Mouse (Mus musculus): ENCODE measurements at regions not wholly inside any gene's neighbourhood (a gene's known extent, or its start where the extent isn't known, plus 50 kb on each side); places are given as distances from the start of the nearest gene placed in this dataset.
"Not testable (repeated sequence)": the region's sequence is repeated elsewhere in the genome, so short reads cannot be mapped to it uniquely, and the experiment has no call there.

DNA sequence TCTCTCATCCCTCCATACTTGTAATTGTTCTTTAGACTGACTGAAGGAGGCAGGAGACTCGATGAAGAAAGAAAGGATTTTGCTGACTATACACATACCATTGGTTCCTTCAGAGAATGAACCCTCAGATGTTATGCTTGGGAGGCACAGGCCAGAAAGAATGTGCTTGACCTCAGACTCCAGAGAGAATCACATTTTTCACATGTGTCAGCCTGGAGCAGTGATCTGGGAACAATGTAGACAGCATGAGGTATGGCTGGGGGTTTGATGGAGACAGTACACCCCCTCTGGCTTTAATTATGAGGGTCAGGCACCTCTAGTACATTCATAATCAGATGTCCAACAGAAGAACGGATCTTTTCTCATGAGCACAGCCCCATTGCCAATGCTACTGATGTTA lies 70.3 kb upstream of the Cobl start:
- Histone ChIP-seq H3K9ac (ENCODE audit: low read depth, low read length) (no peak overlapping the region), H3K27ac (ENCODE audit: low read depth, low read length) (no peak overlapping the region), H3K4me3 (ENCODE audit: low read length) (no peak overlapping the region), H3K36me3 (ENCODE audit: control insufficient read depth, insufficient read depth, low read length) (no peaks in the 10 kb centered on the region), H3K4me2 (ENCODE audit: low read length) (no peak overlapping the region), H3K27me3 (replicated peaks; ENCODE audit: control insufficient read depth, insufficient read depth, low read length) (no peaks in the 10 kb centered on the region), H3K4me1 (ENCODE audit: control insufficient read depth, insufficient read depth, low read depth, low read length) (peaks cover 4% of the 10 kb centered on the region), H3K9me3 (ENCODE audit: control insufficient read depth, low read length) (no peaks in the 10 kb centered on the region)
- ATAC-seq = no peak
- WGBS = 24% methylated on average over 2 of the region's 2 CpGs

DNA sequence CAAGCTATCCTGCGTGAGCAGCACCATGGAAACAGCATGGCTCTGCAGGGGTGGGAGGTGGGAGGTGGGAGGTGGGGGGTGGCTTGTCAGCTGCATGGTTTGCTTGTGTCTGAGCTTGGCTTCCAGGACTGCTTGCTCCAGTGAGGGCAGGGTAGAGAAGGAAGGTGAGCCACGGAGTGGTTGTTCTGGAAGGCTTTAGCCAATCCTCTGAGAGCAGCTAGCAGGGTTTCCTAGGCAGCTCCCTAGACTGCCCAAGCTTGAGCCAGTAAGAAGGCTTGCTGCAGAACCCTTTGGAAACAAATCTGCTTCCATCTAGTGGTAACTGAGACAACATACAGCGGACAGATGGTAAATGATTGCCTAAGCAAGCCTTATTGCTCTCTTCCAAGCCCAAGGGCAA lies 67.5 kb upstream of the Cobl start:
- H3K27me3 ChIP-seq (replicated peaks; ENCODE audit: control insufficient read depth, insufficient read depth, low read length) = no peaks in the 10 kb centered on the region
- H3K9me3 ChIP-seq (ENCODE audit: control insufficient read depth, low read length) = no peaks in the 10 kb centered on the region
- peak overlapping the region; percentile 39 for H3K4me2 ChIP-seq (ENCODE audit: low read length)
- H3K36me3 ChIP-seq (ENCODE audit: control insufficient read depth, insufficient read depth, low read length) = no peaks in the 10 kb centered on the region
- H3K4me1 ChIP-seq (ENCODE audit: control insufficient read depth, insufficient read depth, low read depth, low read length) = peaks cover 4% of the 10 kb centered on the region
- peak overlapping the region; percentile 64 for H3K27ac ChIP-seq (ENCODE audit: low read depth, low read length)
- WGBS = 0% methylated on average over 3 of the region's 3 CpGs
- ATAC-seq = peak; percentile 99
- H3K4me3 ChIP-seq (ENCODE audit: low read length) = no peak overlapping the region
- no peak overlapping the region; the same call in 1 of the 2 replicates for H3K9ac ChIP-seq (ENCODE audit: low read depth, low read length)

DNA sequence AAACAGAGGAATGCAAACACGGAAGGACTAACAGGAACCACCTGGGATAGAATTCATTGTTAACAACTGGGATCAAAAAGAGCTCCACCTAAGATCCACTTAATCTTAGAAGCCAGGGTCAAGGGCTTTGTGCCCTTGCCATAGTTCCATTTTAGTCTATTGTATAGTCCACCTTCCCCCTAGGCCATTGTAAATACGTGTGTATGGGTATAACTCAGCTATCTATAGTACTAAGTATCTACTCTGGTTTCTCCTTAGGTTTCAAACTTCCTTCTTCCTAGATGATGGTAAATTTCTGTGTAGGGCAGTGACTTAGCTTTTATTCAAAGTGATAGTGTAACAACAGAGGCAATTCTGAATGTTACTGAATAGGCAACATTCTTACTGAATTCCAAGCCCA lies 57.3 kb upstream of the Cobl start:
- not testable (repeated sequence) for H3K4me2 ChIP-seq (ENCODE audit: low read length); H3K9ac ChIP-seq (ENCODE audit: low read depth, low read length); H3K27me3 ChIP-seq (replicated peaks; ENCODE audit: control insufficient read depth, insufficient read depth, low read length); H3K4me1 ChIP-seq (ENCODE audit: control insufficient read depth, insufficient read depth, low read depth, low read length); H3K9me3 ChIP-seq (ENCODE audit: control insufficient read depth, low read length); H3K27ac ChIP-seq (ENCODE audit: low read depth, low read length); H3K36me3 ChIP-seq (ENCODE audit: control insufficient read depth, insufficient read depth, low read length); H3K4me3 ChIP-seq (ENCODE audit: low read length); ATAC-seq
- 82% methylated on average over 2 of the region's 2 CpGs for WGBS

DNA sequence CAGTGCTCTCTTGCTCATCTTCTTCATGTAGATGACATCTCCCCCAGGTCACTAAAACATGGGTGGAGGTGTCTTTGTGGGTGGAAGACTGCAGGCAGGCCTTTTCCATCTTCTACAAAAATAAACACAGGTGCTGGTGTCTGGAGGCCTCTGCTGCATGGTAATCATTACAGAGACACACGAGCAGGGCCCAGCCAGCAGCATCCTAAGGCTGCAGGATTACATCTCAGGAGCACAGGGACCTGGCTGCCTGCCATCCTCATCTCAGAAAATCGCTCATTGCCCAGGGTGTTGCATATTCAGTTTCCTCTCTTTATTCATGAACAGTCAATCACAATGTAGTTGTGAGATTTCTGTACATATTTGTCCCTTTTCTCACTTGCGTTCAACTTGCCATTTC lies 56.5 kb upstream of the Cobl start:
- H3K36me3 ChIP-seq (ENCODE audit: control insufficient read depth, insufficient read depth, low read length) = no peaks in the 10 kb centered on the region
- no peaks in the 10 kb centered on the region for H3K27me3 ChIP-seq (replicated peaks; ENCODE audit: control insufficient read depth, insufficient read depth, low read length)
- H3K4me3 ChIP-seq (ENCODE audit: low read length) = no peak overlapping the region
- ATAC-seq = no peak
- H3K4me1 ChIP-seq (ENCODE audit: control insufficient read depth, insufficient read depth, low read depth, low read length) = no peaks in the 10 kb centered on the region
- no peak overlapping the region for H3K27ac ChIP-seq (ENCODE audit: low read depth, low read length)
- no peaks in the 10 kb centered on the region for H3K9me3 ChIP-seq (ENCODE audit: control insufficient read depth, low read length)
- 39% methylated on average over 3 of the region's 3 CpGs for WGBS
- H3K9ac ChIP-seq (ENCODE audit: low read depth, low read length) = 0 out of 2 replicates have a peak overlapping the region, but pooled peaks have one; percentile 9
- H3K4me2 ChIP-seq (ENCODE audit: low read length) = no peak overlapping the region

DNA sequence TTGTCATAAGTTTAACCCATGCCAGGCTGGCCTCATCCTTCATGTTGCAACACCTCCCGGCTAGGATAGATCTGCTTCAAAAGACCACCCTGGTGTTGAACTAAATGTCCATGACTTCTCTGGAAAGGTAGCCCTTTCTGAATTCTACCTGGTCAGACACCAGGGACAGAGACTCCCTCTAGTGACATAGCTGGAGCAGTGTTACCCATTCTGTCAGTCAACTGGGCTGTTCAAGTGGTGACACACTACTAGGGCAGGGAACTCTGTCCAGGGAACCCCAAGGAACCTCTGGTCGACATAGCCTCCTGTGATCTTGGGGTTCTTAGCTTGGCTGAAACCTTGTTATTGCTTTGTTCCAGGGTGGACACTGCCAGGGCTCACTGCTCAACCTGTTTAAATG lies 51.6 kb upstream of the Cobl start:
- Histone ChIP-seq H3K4me1 (ENCODE audit: control insufficient read depth, insufficient read depth, low read depth, low read length) (no peaks in the 10 kb centered on the region), H3K27me3 (replicated peaks; ENCODE audit: control insufficient read depth, insufficient read depth, low read length) (no peaks in the 10 kb centered on the region), H3K4me2 (ENCODE audit: low read length) (no peak overlapping the region), H3K27ac (ENCODE audit: low read depth, low read length) (no peak overlapping the region), H3K9me3 (ENCODE audit: control insufficient read depth, low read length) (no peaks in the 10 kb centered on the region), H3K36me3 (ENCODE audit: control insufficient read depth, insufficient read depth, low read length) (no peaks in the 10 kb centered on the region), H3K4me3 (ENCODE audit: low read length) (no peak overlapping the region), H3K9ac (ENCODE audit: low read depth, low read length) (no peak overlapping the region)
- 91% methylated on average over 2 of the region's 2 CpGs for WGBS
- ATAC-seq = no peak

All from hindbrain, embryonic 16.5 days (tissue).